Mouse (Mus musculus) liver, postnatal 0 days (tissue): ENCODE measurements at regions not wholly inside any gene's neighbourhood (a gene's known extent, or its start where the extent isn't known, plus 50 kb on each side); places are given as distances from the start of the nearest gene placed in this dataset.

Experiments
- CTCF ChIP-seq: sonication (generic); IDR thresholded peaks from 2 replicates; pipeline ENCODE4 v1.5.1; 2016; ENCODE audit warnings: antibody characterized with exemption, low read depth
- EP300 ChIP-seq: IDR thresholded peaks from 2 replicates; pipeline ENCODE4 v1.6.1; 2016; ENCODE audit warnings: antibody characterized with exemption, low read depth, mild to moderate bottlenecking

- no peak for TF ChIP-seq CTCF
- no peak for TF ChIP-seq EP300
These were observed 127.4 kb downstream of the Kdr start for GRCm38 (mm10) chr5:75850855-75851254.
